Mouse (Mus musculus): ENCODE measurements around the gene Maats1. TPM values are rescaled to one million over a fixed set of nuclear protein-coding genes. Genes with fewer than 3 reads are reported as not detected.

Gene Maats1
- polyA plus RNA-seq, 1 experiment from 2014 or later = 2.0 TPM

DNA sequence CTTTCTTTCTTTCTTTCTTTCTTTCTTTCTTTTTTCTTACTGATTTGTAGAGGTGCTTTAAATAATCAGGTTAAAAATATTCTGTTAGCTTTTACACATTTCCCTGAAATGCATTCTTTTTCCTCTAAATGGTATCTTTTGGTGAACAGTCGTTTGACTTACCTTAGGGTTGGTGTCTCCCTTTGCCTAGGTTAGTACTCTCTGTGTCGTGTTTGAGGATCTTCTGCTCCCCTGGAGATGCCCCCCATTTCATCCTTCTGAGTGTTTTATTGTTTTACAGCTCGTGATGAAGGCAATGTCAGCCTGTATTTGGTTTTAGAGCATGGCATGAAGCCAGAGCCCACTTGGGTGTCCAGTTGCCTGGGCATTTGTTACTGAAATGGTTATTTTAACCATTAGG lies 37.5 kb upstream of the Maats1 start:
- Histone ChIP-seq H3K4me3 (ENCODE audit: low read depth, low read length) (no peak overlapping the region), H3K9ac (ENCODE audit: low read depth, low read length) (no peak overlapping the region), H3K27me3 (ENCODE audit: control insufficient read depth, insufficient read depth, low read depth, low read length) (no peaks in the 10 kb centered on the region), H3K4me2 (ENCODE audit: low read length) (no peak overlapping the region), H3K4me1 (ENCODE audit: control insufficient read depth, insufficient read depth, low read length) (peaks cover 4% of the 10 kb centered on the region; the same call in 1 of the 2 replicates), H3K9me3 (replicated peaks; ENCODE audit: control insufficient read depth, low read length, poor library complexity, severe bottlenecking) (no peaks in the 10 kb centered on the region), H3K27ac (ENCODE audit: low read length) (no peak overlapping the region), H3K36me3 (ENCODE audit: control insufficient read depth, insufficient read depth, low read length) (no peaks in the 10 kb centered on the region)
- 51% methylated on average over 3 of the region's 3 CpGs for WGBS
- ATAC-seq = no peak

DNA sequence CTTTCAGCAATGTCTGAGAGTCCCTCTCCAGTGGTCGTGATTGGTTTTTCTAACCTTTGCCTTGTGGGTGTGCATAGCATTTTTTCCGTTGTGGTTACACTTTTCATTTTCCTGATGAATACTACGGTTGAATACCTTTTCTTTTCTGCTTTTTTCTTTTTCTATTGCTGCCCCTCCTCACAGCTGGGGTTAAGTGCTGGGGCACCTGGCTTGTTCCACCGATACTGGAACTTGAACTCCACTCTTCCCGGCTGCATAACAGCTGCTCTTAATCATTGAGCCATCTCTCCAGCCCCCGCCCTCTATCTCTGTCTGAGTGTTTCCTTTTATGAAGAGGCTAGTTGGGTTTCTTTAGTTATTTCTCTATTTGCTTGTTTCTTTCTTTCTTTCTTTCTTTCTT lies 37.1 kb upstream of the Maats1 start:
- ATAC-seq = no peak
- H3K9me3 ChIP-seq (replicated peaks; ENCODE audit: control insufficient read depth, low read length, poor library complexity, severe bottlenecking) = no peaks in the 10 kb centered on the region
- no peak overlapping the region for H3K27ac ChIP-seq (ENCODE audit: low read length)
- WGBS = 59% methylated on average over 6 of the region's 6 CpGs
- H3K4me1 ChIP-seq (ENCODE audit: control insufficient read depth, insufficient read depth, low read length) = peaks cover 4% of the 10 kb centered on the region; the same call in 1 of the 2 replicates
- H3K4me3 ChIP-seq (ENCODE audit: low read depth, low read length) = no peak overlapping the region
- H3K36me3 ChIP-seq (ENCODE audit: control insufficient read depth, insufficient read depth, low read length) = no peaks in the 10 kb centered on the region
- no peak overlapping the region for H3K4me2 ChIP-seq (ENCODE audit: low read length)
- H3K9ac ChIP-seq (ENCODE audit: low read depth, low read length) = no peak overlapping the region
- no peaks in the 10 kb centered on the region for H3K27me3 ChIP-seq (ENCODE audit: control insufficient read depth, insufficient read depth, low read depth, low read length)

DNA sequence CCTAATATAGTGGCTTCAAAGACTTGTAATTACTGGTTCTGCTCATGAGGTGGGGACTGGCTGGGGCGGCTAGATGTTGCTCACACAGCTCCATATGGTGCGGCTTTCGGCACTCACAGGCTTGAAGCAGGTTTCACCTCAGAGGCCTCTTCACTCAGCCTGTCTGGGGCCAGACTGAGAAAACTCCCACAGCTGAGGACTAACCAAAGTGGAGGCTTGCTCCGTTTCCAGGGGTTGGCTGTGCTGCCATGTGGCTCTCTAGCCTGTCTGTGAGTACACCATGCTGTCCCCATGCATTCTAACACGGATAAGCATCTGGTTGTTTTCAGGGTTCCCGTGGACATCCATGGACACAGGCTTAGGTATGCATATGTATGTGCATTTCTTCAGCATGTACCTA lies 36.6 kb upstream of the Maats1 start:
- WGBS = 90% methylated on average over 6 of the region's 6 CpGs
- peaks cover 4% of the 10 kb centered on the region; the same call in 1 of the 2 replicates for H3K4me1 ChIP-seq (ENCODE audit: control insufficient read depth, insufficient read depth, low read length)
- H3K36me3 ChIP-seq (ENCODE audit: control insufficient read depth, insufficient read depth, low read length) = no peaks in the 10 kb centered on the region
- H3K27ac ChIP-seq (ENCODE audit: low read length) = no peak overlapping the region
- no peaks in the 10 kb centered on the region for H3K9me3 ChIP-seq (replicated peaks; ENCODE audit: control insufficient read depth, low read length, poor library complexity, severe bottlenecking)
- no peak overlapping the region for H3K4me2 ChIP-seq (ENCODE audit: low read length)
- H3K9ac ChIP-seq (ENCODE audit: low read depth, low read length) = no peak overlapping the region
- no peak overlapping the region for H3K4me3 ChIP-seq (ENCODE audit: low read depth, low read length)
- ATAC-seq = no peak
- no peaks in the 10 kb centered on the region for H3K27me3 ChIP-seq (ENCODE audit: control insufficient read depth, insufficient read depth, low read depth, low read length)

DNA sequence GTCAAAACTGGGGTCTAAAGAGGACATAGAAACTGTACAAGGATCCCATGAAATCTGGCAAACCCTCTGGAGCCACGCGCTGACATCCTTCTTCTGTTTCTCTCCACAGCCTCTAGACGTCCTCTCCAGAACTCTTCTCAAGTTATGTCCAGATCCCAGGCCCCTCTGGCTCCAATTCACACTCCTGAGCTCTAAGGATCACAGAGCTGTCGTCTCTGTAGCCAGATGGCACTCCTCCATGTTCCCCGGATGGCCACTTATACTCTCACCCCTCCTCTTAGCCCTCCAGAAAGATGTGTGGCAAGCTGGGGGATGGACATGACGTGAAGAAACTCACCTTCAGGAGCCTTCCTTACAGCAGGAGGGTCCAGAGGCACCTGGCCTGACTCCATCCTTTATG lies 35.6 kb upstream of the Maats1 start:
- H3K36me3 ChIP-seq (ENCODE audit: control insufficient read depth, insufficient read depth, low read length) = no peaks in the 10 kb centered on the region
- H3K4me2 ChIP-seq (ENCODE audit: low read length) = no peak overlapping the region
- H3K27me3 ChIP-seq (ENCODE audit: control insufficient read depth, insufficient read depth, low read depth, low read length) = no peaks in the 10 kb centered on the region
- H3K4me1 ChIP-seq (ENCODE audit: control insufficient read depth, insufficient read depth, low read length) = peaks cover 4% of the 10 kb centered on the region; the same call in 1 of the 2 replicates
- no peak overlapping the region for H3K9ac ChIP-seq (ENCODE audit: low read depth, low read length)
- ATAC-seq = no peak
- 84% methylated on average over 6 of the region's 6 CpGs for WGBS
- no peak overlapping the region for H3K4me3 ChIP-seq (ENCODE audit: low read depth, low read length)
- no peaks in the 10 kb centered on the region for H3K9me3 ChIP-seq (replicated peaks; ENCODE audit: control insufficient read depth, low read length, poor library complexity, severe bottlenecking)
- H3K27ac ChIP-seq (ENCODE audit: low read length) = no peak overlapping the region

DNA sequence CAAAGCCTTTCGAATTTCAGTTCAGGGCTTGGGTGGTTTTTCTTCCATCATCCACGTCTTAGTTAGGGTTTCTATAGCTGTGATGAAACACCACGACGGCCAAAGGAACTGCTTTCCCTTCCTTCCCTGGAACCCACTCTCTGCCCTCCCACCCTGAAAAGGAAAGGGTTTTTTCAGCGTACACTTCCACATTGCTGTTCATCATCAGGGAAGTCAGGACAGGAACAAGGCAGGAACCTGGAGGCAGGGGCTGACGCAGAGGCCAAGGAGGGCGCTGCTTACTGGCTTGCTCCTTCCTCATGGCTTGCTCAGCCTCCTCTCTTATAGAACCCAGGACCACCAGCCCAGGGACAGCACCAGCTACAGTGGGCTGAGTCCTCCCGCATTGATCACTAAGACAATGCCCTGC lies 34.9 kb upstream of the Maats1 start:
- Histone ChIP-seq H3K4me3 (ENCODE audit: low read depth, low read length) (peak overlapping the region; percentile 32), H3K4me2 (ENCODE audit: low read length) (peak overlapping the region; percentile 57), H3K4me1 (ENCODE audit: control insufficient read depth, insufficient read depth, low read length) (peaks cover 4% of the 10 kb centered on the region; the same call in 1 of the 2 replicates), H3K27ac (ENCODE audit: low read length) (peak overlapping the region; percentile 83), H3K36me3 (ENCODE audit: control insufficient read depth, insufficient read depth, low read length) (no peaks in the 10 kb centered on the region), H3K9ac (ENCODE audit: low read depth, low read length) (peak overlapping the region; percentile 66; the same call in 1 of the 2 replicates), H3K27me3 (ENCODE audit: control insufficient read depth, insufficient read depth, low read depth, low read length) (no peaks in the 10 kb centered on the region), H3K9me3 (replicated peaks; ENCODE audit: control insufficient read depth, low read length, poor library complexity, severe bottlenecking) (no peaks in the 10 kb centered on the region)
- WGBS = 52% methylated on average over 8 of the region's 8 CpGs
- peak; percentile 54; the same call in 1 of the 2 replicates for ATAC-seq

DNA sequence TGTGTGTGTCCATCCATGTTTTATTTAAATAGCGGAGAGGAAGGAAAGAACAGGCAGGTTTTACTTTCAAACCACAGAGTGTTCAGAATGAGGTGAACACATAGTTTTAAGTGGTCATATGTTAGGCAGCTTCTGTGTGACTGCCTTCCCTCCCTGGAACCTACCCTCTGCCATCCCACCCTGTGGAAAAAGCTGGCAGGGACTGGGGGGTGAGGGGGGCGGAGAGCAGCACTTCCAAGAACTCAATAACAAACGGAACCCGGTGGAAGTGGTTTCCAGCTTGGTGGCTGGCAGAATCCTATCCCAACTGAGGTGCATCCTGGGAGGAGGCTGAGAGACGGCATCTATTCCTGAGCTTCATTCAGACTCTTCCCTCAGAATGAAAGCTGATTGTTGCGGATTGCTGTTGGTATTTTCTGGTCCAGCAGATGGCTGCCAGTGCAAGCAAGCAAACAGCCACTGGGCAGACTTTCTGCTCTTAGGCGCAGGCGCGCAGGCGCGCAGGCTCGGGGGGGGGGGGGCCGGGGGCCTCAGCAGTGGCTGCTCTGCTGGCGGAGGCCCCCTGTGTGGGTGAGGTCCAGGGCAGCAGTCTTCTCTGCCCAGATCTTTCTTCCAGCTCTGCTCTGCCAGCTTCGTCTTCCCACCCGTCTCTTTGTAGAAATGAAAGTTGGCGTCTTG lies 34.4 kb upstream of the Maats1 start:
- peak overlapping the region; percentile 66; the same call in 1 of the 2 replicates for H3K9ac ChIP-seq (ENCODE audit: low read depth, low read length)
- peak; percentile 89 for ATAC-seq
- H3K4me2 ChIP-seq (ENCODE audit: low read length) = peak overlapping the region; percentile 57
- H3K4me1 ChIP-seq (ENCODE audit: control insufficient read depth, insufficient read depth, low read length) = peaks cover 4% of the 10 kb centered on the region; the same call in 1 of the 2 replicates
- peak overlapping the region; percentile 32 for H3K4me3 ChIP-seq (ENCODE audit: low read depth, low read length)
- 21% methylated on average over 12 of the region's 17 CpGs for WGBS
- no peaks in the 10 kb centered on the region for H3K9me3 ChIP-seq (replicated peaks; ENCODE audit: control insufficient read depth, low read length, poor library complexity, severe bottlenecking)
- H3K27ac ChIP-seq (ENCODE audit: low read length) = peak overlapping the region; percentile 83
- no peaks in the 10 kb centered on the region for H3K36me3 ChIP-seq (ENCODE audit: control insufficient read depth, insufficient read depth, low read length)
- H3K27me3 ChIP-seq (ENCODE audit: control insufficient read depth, insufficient read depth, low read depth, low read length) = no peaks in the 10 kb centered on the region

DNA sequence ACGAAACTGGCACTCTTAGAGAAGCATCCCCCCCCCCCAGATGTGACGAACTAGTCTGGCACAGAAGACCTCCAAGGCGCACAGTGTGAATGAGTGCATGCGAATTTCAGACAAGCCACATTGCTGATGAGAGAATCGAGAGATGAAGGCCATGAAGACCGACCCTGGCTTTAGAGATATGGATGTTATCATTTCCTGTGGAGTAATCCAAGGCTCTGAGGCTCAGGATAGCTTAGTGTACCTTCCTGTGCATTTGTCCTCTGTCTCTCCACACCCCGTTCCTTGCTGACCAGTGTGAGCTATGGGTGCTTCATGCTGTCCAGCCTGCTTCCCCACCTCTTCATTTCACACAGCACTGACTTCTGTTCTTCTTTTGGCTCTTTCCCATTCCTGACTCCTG lies 33.2 kb upstream of the Maats1 start:
- H3K4me3 ChIP-seq (ENCODE audit: low read depth, low read length) = no peak overlapping the region
- peaks cover 4% of the 10 kb centered on the region; the same call in 1 of the 2 replicates for H3K4me1 ChIP-seq (ENCODE audit: control insufficient read depth, insufficient read depth, low read length)
- H3K9ac ChIP-seq (ENCODE audit: low read depth, low read length) = no peak overlapping the region
- H3K9me3 ChIP-seq (replicated peaks; ENCODE audit: control insufficient read depth, low read length, poor library complexity, severe bottlenecking) = no peaks in the 10 kb centered on the region
- 87% methylated on average over 7 of the region's 7 CpGs for WGBS
- H3K27ac ChIP-seq (ENCODE audit: low read length) = no peak overlapping the region
- no peak overlapping the region for H3K4me2 ChIP-seq (ENCODE audit: low read length)
- no peaks in the 10 kb centered on the region for H3K27me3 ChIP-seq (ENCODE audit: control insufficient read depth, insufficient read depth, low read depth, low read length)
- ATAC-seq = no peak
- H3K36me3 ChIP-seq (ENCODE audit: control insufficient read depth, insufficient read depth, low read length) = no peaks in the 10 kb centered on the region

DNA sequence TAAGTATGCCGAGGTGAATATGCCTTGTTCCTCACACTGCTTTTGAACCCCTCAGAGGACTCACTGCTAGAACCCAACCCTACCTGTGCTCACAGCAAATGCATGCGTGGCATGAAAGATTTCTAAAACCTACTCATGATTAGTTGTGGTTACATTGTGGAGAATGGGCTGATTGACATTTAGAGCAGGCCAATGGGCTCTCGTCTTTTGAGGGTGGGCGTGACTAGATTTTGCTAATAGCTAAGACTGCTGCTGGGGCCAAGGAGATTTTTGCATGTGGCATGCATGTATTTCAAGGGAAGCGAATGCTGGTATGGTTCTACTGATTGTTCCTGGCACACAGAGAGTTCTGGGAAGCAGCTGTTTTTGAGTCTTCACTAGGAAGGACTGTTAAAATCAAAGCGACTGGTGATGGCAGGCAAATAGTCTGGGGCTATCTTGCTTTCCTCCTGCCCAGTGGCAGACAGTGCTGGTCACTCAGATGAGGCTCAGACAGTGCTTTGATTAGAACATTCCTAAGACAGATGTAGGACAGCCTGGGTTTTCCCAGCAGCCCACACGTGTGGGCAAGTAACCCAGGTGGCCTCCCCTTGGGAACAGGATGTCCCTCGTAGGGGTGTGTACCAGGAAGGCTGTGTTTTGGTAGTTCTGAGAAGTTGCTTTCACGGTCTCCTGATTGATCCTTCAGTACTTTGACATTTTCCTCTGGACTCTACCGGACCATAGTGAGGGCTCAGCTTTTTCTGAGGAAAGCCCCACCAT lies 32.6 kb upstream of the Maats1 start:
- 84% methylated on average over 10 of the region's 10 CpGs for WGBS
- H3K4me2 ChIP-seq (ENCODE audit: low read length) = no peak overlapping the region
- ATAC-seq = no peak
- H3K27me3 ChIP-seq (ENCODE audit: control insufficient read depth, insufficient read depth, low read depth, low read length) = no peaks in the 10 kb centered on the region
- no peak overlapping the region for H3K27ac ChIP-seq (ENCODE audit: low read length)
- H3K9ac ChIP-seq (ENCODE audit: low read depth, low read length) = no peak overlapping the region
- H3K36me3 ChIP-seq (ENCODE audit: control insufficient read depth, insufficient read depth, low read length) = no peaks in the 10 kb centered on the region
- no peak overlapping the region for H3K4me3 ChIP-seq (ENCODE audit: low read depth, low read length)
- no peaks in the 10 kb centered on the region for H3K9me3 ChIP-seq (replicated peaks; ENCODE audit: control insufficient read depth, low read length, poor library complexity, severe bottlenecking)
- peaks cover 4% of the 10 kb centered on the region; the same call in 1 of the 2 replicates for H3K4me1 ChIP-seq (ENCODE audit: control insufficient read depth, insufficient read depth, low read length)

DNA sequence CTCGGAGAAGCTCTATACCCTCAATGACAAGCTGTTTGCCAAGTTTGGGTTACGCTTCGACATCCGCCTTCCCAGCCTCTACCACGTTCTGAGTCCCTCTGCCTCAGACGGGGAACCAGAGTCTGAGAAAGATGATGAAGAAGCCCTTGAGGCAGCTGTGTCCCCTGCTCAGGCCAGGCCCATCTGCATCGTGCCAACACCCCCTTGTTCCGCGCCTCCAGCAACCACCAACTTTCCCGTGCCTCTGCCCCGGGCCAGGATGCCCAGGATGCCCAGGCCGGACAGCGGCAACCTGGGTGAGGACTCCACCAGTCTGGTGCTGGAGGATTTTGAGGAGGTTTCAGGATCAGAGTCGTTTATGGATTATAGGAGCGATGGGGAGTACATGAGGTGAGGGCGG lies 32.0 kb upstream of the Maats1 start:
- Histone ChIP-seq H3K9ac (ENCODE audit: low read depth, low read length) (no peak overlapping the region), H3K9me3 (replicated peaks; ENCODE audit: control insufficient read depth, low read length, poor library complexity, severe bottlenecking) (no peaks in the 10 kb centered on the region), H3K4me1 (ENCODE audit: control insufficient read depth, insufficient read depth, low read length) (peaks cover 4% of the 10 kb centered on the region; the same call in 1 of the 2 replicates), H3K36me3 (ENCODE audit: control insufficient read depth, insufficient read depth, low read length) (no peaks in the 10 kb centered on the region), H3K4me2 (ENCODE audit: low read length) (no peak overlapping the region), H3K27me3 (ENCODE audit: control insufficient read depth, insufficient read depth, low read depth, low read length) (no peaks in the 10 kb centered on the region), H3K4me3 (ENCODE audit: low read depth, low read length) (no peak overlapping the region), H3K27ac (ENCODE audit: low read length) (no peak overlapping the region)
- 89% methylated on average over 16 of the region's 16 CpGs for WGBS
- no peak for ATAC-seq
